Mouse (Mus musculus) thymus, postnatal 0 days (tissue): ENCODE results near the gene Tex9. TPM values are rescaled to one million over a fixed set of nuclear protein-coding genes. Genes with fewer than 3 reads are reported as not detected.
"Not testable (repeated sequence)": the region's sequence is repeated elsewhere in the genome, so short reads cannot be mapped to it uniquely, and the experiment has no call there.

ENCODE experiments used
- DNase-seq: peaks from one replicate; pipeline ENCODE4 v3.0.0-alpha.2; 2015; ENCODE audit warnings: low spot score
- polyA plus RNA-seq: library from polyadenylated mRNA; unstranded; fragments of >200 nt; fragmentation: Nextera tagmentation; extraction: Ambion mirVana; gene quantifications from 2 replicates; pipeline ENCODE4 v1.2.1, GENCODE M21; 2015

The Tex9 gene
- polyA plus RNA-seq, 1 experiment from 2014 or later: 32.3 TPM

DNA sequence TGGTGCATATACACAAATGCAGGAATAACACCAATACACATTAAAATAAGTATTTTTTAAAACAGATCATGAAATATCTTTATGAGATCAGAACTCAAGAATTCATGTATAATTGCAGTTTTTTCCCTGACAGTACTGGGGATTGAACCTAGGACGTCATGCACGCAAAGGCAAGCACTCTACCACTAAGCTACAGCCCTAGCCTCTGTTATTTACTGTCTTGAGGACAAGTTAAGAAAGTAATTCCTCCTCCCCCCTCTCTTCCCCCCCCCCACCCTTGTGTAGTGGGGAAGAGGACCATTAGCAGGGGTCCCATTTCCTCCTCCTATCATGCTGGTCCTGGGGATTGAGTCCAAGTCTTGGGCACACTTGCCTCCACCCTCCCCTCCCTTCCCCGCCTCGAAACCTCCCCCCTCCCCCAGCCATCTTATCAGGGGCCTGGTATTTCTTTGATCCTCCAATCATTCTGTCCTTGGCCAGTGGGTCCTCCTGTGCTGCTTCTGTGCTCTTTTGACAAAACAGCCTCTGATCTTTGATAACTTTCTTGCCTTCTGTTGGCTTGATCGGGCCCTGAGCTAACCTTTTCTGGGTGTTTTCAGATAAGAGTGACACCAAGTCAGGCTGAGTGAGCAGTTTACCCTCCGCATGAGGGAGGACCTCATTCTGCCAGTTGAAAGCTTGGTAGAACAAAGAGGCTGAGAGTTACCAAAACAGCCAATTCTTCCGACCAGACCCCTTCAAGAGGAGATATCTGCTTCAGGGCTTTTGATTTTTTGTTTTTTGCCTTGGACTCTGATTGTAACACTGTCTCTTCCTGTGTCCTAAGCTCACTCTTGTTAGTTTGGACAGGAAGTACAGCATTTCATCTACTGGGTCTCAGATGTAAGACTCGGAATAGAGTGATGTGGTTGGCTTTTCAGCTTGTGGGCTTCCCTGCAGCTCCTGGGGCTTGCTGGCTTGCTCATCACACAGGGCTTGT is 50.8 kb downstream of the Tex9 start:
- DNase-seq: peak; percentile 60

DNA sequence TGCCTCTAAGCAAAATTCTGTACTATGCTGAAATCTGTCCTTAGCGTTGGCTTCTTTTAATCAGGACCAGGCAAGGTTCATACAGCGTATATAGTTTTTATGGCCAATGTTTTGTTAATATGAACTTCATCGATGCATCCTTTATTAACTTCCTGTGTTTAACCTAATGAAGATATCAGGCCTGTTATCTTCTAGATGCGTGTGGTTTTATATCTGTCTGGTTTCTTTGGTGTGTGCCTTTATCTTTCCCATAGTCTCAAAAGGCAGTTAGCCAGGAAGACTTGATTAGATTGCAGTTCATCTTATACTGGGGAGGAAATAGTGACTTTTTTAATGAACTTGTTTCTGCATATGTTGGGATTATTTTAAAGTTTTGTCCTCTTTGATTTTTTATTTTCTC is 51.7 kb downstream of the Tex9 start:
- no peak for DNase-seq

DNA sequence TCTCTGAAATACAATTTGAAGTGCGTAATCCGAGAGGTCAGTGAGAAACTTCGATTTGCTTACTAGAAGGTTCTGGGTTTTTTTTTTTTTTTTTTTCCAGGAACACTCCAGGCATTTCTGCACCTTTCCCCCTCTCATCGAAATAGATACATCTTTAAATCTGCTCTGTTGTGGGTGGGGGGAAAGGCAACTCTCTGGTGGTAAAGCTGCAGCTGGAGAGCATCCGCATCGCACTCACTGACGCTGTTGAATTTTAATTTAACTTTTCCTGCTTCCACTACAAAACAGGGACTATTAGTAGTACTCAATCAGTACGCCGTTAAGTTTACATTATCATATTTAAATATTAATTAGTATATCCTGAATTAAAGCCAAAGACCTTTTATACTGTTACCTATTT is 53.3 kb downstream of the Tex9 start:
- no peak for DNase-seq

DNA sequence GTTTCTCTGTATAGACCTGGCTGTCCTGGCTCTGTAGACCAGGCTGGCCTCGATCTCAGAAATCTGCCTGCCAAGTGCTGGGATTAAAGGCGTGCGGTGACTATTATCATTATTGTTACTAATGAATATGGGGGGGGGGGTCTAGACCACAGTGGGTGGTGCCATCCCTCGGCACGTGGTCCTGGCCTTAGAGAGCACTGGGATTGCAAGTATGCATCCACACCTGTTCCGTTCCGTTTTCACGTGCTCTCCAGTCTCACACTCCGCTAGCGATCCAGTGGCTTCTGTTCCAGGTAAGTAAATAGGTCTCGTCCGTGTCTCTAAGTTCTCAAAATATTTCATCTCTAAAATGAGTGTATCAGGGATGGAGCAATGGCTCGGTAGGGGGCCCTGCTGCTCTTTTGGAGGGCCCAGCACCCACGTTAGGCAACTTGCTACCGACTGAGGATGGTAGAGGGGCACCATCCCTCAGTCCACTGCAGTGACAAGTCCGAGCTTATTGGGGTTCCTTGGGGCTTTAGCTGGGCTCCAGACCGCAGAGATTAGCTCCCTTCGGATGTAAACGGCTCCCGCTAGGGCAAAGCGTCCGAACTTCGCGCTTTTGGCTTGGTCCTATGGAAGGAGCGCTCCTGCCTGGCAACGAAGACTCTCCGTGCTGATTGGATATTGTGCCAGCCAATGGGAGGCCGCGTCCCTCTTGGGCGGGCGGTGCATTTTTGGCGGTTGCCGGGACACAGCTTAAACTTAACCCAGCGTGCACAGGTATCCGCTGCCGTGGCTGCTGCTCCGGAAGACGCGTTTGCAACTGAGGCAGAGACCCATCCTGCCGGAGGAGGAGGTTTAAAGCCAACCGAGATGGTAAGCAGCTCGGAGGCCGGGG is 54.0 kb downstream of the Tex9 start, which contains the start of gene Mns1:
Gene Mns1 (plus strand): TSS at position 190 of the 880 bp plus-strand sequence.
- peak; percentile 96 for DNase-seq

DNA sequence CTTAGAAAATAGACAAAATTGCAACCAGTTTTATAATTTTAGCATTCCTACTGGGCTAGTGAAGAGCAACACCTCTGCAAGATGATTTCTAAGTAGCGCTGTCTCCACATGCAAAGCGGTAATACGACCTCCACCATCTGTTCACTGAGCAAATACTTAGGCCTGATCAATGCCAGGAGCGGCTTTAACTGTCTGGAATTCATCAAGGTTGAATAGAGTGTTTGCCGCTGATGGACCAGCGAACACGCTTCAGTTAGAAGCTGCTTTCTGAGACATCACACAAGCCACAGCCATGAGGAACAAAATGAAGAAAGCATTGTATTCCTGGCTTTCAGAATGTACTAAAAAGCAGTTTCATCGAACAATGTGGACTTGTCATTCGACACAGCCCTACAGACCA is 57.1 kb downstream of the Tex9 start:
- no peak for DNase-seq

DNA sequence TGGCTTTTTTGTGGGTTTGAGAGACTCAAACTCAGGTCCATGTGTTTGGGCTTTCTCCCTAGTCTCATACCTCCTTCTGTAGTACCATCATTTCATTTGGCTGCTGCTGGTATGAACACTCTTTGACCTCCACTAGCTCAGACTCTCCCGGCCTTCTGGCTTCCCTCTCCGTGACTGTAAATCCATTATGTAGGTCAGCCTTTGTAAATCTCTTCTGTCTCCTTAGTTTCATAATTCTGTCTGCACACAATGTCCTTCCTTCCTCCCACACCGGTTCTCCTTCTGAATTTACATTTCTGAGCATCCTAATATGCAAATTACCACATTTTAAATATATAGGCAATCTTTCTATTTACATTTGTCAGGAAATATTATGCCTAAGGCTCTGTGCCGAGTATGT is 64.2 kb downstream of the Tex9 start:
- DNase-seq: no peak

DNA sequence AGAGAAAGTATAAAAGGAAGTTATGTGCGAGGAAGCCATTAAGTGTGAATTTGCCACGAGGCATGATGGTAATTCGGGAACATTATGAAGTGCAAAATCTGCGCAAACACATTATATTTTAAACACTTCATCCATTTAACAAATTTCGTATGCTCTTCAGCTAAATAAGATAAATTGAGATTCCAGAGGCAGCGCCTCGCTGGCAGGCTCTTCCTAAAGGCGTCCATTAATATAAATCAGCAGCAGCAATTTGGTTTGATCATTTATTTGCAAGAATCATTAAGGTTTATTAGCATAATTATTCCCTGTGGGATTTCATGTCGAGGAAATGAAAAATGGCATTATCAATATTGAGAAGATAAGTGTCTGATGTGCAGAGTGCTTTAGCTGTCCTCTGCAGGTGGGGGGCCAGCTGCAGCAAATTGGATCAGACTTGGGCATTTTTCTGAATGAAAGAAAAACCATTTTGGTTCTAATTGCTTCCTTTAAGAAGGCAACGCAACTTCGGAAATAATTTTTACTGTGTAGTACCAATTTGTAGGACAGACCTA is 66.6 kb downstream of the Tex9 start:
- DNase-seq: no peak

DNA sequence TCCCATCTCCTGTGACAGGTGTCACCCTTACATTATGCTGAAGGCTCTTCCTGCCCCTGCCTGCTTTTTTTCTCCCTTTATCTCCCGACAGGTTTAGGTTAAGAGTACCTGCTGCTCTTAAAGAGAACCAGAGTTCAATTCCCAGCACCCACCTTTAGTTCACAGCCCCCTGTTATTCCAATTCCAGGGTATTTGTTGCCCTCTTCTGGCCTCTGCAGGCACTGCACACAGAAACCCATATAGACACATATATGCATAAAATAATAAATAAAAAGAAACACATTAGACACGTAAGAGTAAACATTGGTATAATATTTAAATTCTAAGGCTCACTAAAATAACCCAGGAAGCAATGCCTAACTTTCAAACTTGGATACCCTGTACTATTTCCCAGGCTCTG is 69.3 kb downstream of the Tex9 start:
- no peak for DNase-seq

DNA sequence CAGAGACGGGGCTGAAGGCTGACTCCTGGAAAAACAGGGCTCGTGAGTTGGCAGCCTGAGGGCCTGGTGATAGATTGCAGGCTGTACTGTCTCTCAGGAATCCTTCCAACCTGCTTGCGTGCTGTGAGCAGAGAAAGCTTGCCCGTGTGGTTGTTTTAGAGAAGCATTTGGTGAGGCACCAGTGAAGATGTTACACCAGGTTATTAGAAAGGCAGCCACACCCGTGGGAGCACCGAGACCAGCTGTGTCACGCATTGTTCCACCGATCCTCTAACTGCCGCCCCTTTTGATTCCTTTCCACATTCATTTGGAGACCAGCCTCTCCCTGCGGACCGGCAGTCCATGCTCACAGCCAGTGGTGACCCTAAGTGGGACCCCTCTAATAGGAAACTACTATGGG is 69.7 kb downstream of the Tex9 start:
- DNase-seq: no peak

DNA sequence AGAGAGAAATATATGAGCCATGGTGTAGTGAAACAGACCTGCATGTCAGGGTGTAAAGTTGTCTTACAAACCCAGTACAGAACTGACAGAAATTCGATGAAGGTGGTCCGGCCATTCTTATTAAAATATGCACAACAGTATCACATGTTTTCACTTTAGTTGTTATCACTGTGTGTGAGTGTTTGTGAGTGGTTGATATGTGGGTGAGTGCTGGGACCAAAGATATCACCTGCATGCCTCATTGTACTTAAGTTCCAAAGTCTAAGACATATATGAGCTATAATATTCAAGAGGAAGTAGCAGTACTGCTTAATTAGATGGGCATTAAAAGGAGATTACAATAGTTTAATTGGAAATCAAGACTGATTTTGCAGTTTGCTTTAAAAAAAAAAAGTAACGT is 71.5 kb downstream of the Tex9 start:
- DNase-seq: no peak

DNA sequence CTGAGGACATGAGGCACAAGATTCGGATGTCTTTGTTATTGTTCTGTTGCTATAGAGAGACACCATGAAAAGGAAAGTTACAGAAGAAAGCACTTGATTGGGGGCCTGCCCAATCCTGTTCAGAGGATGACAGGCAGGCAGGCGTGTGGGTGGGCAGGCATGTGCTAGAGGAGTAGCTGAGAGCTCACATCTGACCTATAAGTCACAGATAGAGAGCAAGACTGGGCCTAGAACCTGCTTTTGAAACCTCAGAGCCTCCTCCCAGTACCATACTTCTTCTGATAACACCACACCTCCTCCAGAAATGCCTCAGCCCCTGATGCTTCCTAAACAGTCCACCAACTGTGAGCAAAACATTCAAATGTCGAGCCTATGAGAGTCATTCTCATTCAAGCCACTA is 73.6 kb downstream of the Tex9 start:
- DNase-seq: no peak

DNA sequence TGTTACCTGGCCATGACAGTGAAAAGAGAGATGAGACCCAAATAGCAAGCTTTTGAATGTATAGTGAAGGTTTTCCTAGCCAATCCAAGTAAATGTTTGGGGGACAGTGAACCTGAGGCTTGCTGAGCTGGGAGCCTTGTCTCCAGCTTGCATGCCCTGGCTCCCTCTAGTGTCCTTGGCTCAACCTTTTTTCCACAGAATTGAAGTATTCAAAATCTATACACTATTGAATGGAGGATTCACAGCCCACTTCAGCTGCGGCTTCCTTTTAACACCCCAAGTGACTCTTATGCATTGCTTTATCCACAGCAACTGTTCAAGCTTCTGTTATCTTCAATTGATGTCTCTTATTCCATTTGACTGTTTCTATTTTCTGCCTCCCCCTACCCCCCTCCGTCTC is 80.3 kb downstream of the Tex9 start:
- peak; percentile 60 for DNase-seq

DNA sequence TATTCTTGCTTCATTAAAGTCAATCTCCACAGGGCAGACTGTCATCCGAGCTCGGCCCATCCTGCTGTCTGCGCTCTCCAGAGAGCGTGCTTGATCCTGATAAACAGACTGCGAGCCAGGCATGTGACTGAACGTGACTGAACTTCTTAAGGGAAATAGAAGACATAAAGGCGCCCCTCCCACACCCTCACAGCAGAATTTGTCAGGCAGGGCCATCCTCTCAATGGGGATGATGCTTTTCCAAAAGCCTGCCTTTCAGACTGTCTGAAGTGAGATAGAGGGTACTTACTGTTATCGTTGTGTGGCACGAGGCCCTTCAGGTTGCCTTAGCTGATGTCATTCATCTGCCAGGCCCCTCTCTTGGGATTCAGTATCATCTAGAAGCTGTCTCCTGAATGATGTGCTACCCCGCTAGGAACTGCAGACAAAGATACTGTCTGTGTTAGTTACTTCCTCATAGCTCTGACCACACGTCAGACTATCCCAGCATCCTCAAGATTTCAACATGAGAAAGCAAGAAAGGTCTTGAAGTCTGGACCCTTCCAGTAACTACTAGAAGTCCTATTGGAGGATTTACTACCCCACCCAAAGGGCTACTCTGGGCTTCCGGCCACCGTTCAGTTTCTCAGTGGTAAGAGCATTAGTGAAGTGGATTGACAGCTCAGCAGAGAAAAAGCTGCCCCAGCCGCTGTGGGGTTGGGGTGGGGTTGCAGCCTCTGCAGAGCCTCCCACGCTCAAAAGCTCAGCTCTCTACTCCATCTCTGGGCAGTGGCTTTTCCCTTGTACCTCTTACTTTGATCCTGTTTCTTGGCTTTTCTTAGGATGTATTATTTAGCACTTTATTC is 82.4 kb downstream of the Tex9 start:
- peak; percentile 28 for DNase-seq

DNA sequence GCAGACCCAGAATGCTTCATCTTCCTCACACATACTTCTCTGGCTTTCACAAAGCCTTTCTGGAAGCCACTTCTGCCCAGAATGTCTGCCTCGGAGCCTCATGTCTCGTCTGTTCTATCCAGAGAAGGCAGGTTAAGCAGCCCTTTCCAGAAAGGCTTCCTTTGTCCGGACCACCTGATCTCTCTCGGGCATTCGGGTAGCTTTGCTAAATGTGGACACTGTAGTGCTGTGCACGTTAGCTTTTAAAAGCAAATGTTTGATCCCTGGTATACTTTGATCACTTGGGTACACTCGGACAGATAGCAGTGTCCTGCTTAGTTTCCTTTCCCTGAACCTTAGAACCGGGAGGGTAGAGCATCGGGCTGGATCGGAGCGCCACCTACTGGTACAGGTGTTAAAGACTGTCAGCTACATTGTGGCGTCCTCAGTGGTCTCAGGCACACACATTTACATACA is 83.9 kb downstream of the Tex9 start:
- peak; percentile 92 for DNase-seq

DNA sequence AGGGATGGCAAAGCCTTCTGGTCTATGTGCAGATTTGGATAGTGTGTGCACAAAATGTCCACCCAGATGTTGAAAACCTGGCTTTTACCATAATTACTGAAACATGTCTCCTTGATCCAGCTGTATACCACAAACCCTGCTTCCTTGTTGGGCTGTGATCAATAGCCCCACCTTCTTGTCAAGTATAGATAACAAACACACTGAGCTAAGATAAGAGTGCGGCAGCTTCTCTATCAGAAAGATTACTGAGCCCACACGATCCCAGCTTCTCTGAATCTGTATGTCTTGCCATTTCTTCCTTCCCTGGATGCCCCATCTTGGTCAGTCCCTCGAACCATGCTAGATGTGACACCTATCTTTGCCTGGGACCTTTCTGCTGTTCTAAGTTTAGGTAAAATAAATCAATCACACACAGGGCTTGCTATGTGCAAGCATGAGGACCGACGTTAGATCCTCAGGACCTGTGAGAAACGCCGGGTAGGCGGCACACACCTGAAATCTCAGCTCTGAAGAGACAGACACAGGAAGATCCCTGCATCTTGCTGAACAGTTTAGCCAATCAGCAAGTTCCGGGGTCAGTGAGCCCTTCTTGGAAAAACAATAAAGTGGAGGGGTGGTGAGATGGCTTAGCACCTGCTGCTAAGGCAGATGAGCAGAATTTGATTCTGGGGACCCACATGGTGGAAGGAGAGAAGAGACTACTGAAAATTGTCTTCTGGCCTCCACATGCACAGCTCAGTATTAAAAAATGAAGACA is 86.0 kb downstream of the Tex9 start:
- DNase-seq: peak; percentile 15

DNA sequence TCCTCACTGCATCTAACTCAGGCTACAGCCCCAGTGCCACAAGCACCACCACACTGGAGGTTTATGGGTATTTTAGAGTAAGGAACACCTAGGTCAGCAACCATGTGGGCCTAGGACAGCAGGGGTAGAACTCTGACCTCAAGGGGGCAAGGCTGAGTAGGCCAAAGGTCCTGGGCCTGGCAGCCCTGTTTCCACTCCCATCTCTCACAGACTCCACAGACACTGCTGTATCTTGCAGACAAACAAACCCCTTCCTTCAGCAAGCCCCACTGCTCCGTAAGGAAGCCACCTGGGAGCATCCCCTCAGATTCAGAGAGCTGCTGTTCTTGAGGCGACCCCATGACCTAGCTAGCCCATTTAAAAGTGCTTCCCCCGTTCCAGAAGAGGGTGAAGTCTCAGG is 87.1 kb downstream of the Tex9 start:
- no peak for DNase-seq

DNA sequence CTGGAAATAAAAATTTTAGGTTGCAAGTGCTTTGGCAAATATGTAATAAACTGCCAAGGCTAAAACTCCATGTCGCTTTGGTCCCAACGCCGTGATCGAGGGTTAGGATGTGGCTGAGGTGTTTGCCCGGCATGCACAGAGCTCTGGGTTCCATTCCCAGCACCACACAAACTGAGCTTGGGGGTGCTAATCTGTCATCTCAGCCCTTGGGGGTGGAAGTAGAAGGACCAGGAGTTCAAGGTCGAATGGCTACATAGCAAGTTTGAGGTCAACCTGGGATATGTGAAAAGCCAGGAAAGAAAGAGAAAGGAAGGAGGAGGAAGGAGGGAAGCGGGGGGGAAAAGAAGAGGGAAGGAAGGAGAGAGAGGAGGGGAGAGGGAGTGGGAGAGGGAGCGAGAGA is 87.6 kb downstream of the Tex9 start:
- no peak for DNase-seq

DNA sequence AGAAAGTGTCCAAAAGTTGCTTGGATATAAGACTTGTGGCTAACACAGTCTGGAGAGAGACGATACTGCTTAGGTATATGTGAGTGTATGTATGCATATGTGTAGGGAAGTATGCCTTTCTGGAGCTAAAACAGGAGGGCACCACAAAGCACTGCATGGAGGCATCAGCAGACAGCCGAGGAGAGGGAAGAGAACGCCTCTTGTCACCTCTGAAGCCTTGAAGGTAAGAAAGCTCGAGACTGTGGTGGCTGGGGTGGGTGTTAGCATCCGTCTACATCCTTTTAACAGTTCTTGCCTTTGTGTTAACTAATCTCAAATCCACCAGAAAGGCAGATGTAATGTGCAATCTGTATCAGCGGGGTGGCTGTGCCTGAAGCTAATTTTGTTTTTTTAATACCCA is 88.6 kb downstream of the Tex9 start:
- peak; percentile 46 for DNase-seq

DNA sequence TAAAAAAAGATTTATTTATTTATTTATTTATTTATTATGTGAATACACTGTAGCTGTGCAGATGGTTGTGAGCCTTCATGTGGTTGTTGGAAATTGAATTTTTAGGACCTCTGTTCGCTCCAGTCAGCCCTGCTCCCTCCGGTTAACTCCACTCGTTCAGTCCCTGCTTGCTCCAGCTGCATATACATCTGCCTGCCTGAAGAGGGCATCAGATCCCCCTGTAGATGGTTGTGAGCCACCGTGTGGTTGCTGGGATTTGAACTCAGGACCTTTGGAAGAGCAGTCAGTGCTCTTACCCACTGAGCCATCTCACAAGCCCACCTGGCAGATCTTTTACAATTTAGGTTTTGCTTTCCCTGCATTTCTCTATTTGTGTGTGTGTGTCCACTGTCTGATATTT is 90.2 kb downstream of the Tex9 start:
- DNase-seq: not testable (repeated sequence)
